Mouse (Mus musculus): ENCODE measurements around the gene Mybpc3. TPM values are rescaled to one million over a fixed set of nuclear protein-coding genes. Genes with fewer than 3 reads are reported as not detected.

Mybpc3 gene
- under 1 TPM in 1 of 2 experiments, not detected in 1; 0.07 TPM for total RNA-seq (2021)
- long read RNA-seq, experiment 1 = 0 reads
- long read RNA-seq, experiment 2 = 0 reads

DNA sequence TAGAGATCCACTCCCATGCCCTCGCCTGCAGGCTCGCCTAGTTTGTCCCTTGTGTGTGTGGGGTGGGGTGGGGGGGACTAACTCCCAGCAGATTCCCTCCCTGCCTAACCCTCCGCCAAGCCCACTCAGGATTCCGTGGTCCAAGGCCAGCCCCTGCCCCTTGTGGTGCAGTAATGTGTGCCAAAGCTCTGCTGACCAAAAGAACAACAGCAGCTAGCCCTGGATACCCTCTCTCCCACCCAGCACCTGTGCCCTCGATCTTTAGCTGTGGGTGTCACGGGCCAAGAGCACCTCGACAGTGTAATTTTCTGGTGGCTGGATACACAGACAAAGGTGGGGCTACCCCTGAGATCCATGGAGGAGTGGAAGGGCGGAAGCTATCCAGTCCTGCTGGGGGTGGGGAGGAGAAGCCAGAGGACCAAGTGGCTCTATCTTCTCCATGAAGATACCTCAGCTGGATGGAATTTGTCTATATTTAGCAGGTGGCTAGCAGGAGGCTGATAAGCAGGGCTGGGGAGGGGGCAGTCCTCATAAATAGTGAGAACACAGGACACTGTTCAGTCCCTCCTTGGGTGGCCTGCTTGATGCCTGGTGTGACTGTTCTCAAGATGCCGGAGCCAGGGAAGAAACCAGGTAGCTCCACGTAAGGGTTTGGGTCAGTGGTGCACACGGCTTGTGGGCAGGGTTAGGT, at the start of gene Mybpc3:
Gene Mybpc3 (plus strand): TSS at position 560 of the 691 bp plus-strand sequence.
- no peak for TF ChIP-seq CTCF (conservative IDR thresholded peaks at IDR 0.05)
- DNase-seq (ENCODE audit: low spot score in 2 of 2) = no peak
- Histone ChIP-seq H3K27ac (no peak within 1 kb of the TSS), H3K4me3 (no peak within 1 kb of the TSS)

DNA sequence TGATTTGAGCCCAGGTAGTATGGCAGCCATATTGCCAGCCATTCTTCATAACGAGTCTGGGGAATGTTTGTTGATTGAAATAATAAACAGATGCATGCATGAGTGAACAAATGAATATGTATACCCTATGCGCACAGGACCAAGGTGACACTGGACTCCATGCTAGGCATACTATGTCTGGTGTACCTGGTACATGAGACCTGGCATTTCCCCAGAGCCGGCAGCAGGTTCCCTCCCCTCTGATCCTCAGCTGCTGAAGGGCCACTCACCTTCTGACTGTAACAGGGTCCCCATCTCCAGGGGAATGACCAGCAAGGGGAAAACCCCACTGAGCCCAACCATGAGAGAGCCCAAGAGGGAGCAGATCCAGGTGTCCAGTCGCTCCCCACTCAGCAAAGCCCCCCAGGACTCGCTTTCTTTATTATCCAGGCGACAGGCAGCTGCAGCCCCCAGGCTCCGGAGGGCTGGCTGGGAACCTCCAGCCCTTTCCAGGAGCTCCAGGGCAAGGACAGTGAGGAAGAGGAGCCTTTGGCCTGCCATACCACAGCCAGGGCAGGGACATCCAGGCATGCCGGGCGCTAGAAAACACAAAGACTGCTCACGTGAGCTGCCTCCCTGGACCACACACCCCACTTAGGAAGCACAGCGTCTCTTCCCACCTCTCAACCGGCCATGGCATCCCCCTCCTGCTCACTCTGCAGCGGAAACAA, 49.6 kb upstream of the Mybpc3 start:
- peak overlapping the region; percentile 89 for H3K4me3 ChIP-seq
- no peak for TF ChIP-seq CTCF (conservative IDR thresholded peaks at IDR 0.05)
- DNase-seq (ENCODE audit: low spot score in 2 of 2) = no peak
- H3K27ac ChIP-seq = peak overlapping the region; percentile 84; the same call in 1 of the 2 replicates

- no peak for DNase-seq (ENCODE audit: low spot score in 2 of 2)
- no peak for TF ChIP-seq CTCF (conservative IDR thresholded peaks at IDR 0.05)
- H3K27ac ChIP-seq = peak overlapping the region; percentile 84
- H3K4me3 ChIP-seq = peak overlapping the region; percentile 89
Measured at GRCm38 (mm10) chr2:91068872-91069165, 49.1 kb upstream of the Mybpc3 start.

- no peak for DNase-seq (ENCODE audit: low spot score in 2 of 2)
- no peak for TF ChIP-seq CTCF (conservative IDR thresholded peaks at IDR 0.05)
- Histone ChIP-seq H3K4me3 (peak overlapping the region; percentile 89), H3K27ac (peak overlapping the region; percentile 84)
Measured at GRCm38 (mm10) chr2:91069306-91070000, 48.5 kb upstream of the Mybpc3 start.

- peak within 1 kb of the TSS; percentile 89 for H3K4me3 ChIP-seq
- DNase-seq (ENCODE audit: low spot score in 2 of 2) = peak; percentile 94 to 97
- peak; percentile 95 for TF ChIP-seq CTCF (conservative IDR thresholded peaks at IDR 0.05)
- H3K27ac ChIP-seq = peak within 1 kb of the TSS; percentile 84
Measured at GRCm38 (mm10) chr2:91070076-91070800, 47.7 kb upstream of the Mybpc3 start, which contains the start of gene Slc39a13. Gene Slc39a13, minus strand, starts transcription at chr2:91070417.

DNA sequence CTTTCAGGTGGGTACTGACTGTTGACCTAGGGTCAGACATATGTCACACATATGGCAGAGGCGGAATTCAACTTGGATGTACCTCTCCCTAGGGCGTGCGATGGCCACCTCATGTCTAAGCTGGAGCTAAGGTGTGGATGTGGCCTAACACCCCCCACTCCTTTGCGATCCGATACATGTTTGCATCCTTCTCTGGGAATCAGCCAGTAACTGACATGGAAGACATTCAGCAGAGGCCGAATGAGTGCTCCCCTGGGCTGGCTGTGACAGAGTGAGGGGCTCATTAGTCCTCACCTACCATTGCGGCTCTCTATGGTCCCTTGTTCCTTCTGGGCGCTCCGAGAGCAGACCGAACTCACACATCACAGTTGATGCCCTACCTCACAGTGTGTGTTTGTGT, 46.9 kb upstream of the Mybpc3 start:
- DNase-seq (ENCODE audit: low spot score in 2 of 2) = no peak
- peak overlapping the region; percentile 89; the same call in 1 of the 2 replicates for H3K4me3 ChIP-seq
- TF ChIP-seq CTCF (conservative IDR thresholded peaks at IDR 0.05) = no peak
- peak overlapping the region; percentile 84 for H3K27ac ChIP-seq

- DNase-seq (ENCODE audit: low spot score in 2 of 2) = no peak
- no peak overlapping the region for H3K4me3 ChIP-seq
- no peak for TF ChIP-seq CTCF (conservative IDR thresholded peaks at IDR 0.05)
Measured at GRCm38 (mm10) chr2:91072092-91072491, 45.9 kb upstream of the Mybpc3 start.

GRCm38 (mm10) chr2:91077957-91078313, 40.0 kb upstream of the Mybpc3 start:
- Histone ChIP-seq H3K27ac (no peak overlapping the region), H3K4me3 (no peak overlapping the region)
- TF ChIP-seq CTCF (conservative IDR thresholded peaks at IDR 0.05) = no peak
- DNase-seq (ENCODE audit: low spot score in 2 of 2) = no peak

More at GRCm38 (mm10) chr2:91072092-91072491, 45.9 kb upstream of the Mybpc3 start:
- no peak overlapping the region for H3K27ac ChIP-seq

DNA sequence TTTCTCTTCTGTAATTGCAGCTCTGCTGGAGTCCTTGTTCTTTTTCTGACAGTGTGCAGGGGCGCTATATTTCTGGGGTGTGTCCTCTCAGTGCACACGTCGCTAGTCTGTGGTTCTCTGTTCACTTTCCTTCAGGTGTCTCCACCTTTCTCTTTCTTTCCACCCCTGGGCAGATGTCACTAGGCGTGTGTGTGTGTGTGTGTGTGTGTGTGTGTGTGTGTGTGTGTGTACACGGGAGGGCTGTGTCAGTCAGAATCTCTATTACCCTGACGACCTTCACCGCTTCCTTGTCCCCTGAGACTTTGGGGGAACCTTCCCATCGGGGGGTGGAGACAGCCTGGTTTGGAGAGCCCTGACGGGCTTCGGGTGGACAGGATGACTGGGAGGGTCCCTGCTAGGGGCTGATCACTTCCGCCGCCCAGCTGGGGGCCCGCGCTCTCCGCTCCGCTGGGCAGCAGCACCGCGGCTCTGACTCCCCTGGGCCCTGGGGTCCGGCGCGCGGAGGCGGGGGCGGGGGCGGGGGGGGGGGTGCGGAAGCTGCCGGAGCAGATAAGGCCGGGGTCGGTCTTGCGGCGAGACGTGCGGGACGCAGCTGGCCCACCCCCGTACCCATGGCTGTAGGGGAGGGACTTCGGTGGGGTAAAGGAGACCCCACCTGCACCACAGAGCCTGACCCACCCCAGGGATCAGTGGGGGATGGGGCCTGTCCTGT, 39.5 kb upstream of the Mybpc3 start:
- H3K4me3 ChIP-seq = peak overlapping the region; percentile 46
- no peak for DNase-seq (ENCODE audit: low spot score in 2 of 2)
- H3K27ac ChIP-seq = no peak overlapping the region
- TF ChIP-seq CTCF (conservative IDR thresholded peaks at IDR 0.05) = no peak

GRCm38 (mm10) chr2:91079026-91079384, 38.9 kb upstream of the Mybpc3 start:
- TF ChIP-seq CTCF (conservative IDR thresholded peaks at IDR 0.05) = no peak
- Histone ChIP-seq H3K27ac (no peak overlapping the region), H3K4me3 (peak overlapping the region; percentile 46)
- DNase-seq (ENCODE audit: low spot score in 2 of 2) = no peak

GRCm38 (mm10) chr2:91080784-91081513, 37.0 kb upstream of the Mybpc3 start:
- TF ChIP-seq CTCF (conservative IDR thresholded peaks at IDR 0.05) = no peak
- no peak overlapping the region for H3K27ac ChIP-seq

More at GRCm38 (mm10) chr2:91080784-91081513, 37.0 kb upstream of the Mybpc3 start:
- no peak overlapping the region for H3K4me3 ChIP-seq
- no peak for DNase-seq (ENCODE audit: low spot score in 2 of 2)
